Mouse (Mus musculus): ENCODE measurements at regions not wholly inside any gene's neighbourhood (a gene's known extent, or its start where the extent isn't known, plus 50 kb on each side); places are given as distances from the start of the nearest gene placed in this dataset.
A peak's percentile ranks its signal among the peaks of the same experiment; 100 is the strongest.

DNA sequence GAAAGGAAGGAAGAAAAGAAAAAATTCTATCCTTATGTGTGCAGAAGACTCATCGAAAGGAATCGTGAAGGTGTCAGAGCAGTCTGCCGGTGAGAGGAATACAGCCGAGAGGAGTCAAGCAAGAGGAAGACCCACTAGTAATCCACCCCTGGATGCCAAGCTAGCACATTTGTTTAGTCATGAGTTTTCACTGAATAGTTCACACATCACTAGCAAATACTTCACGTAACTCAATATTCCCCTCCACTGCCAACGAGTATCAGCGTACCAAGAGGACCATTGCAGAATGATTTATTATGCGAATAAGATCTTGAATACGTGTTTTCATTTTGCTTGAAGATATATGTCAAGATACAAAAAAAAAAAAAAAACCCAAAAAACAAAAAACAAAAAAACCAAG is 270.2 kb upstream of the Nrip1 start:
- Histone ChIP-seq H3K36me3 (ENCODE audit: control insufficient read depth, insufficient read depth, low read length) (no peaks in the 10 kb centered on the region), H3K9ac (ENCODE audit: low read length) (no peak overlapping the region), H3K4me1 (ENCODE audit: control insufficient read depth, insufficient read depth, low read length) (no peaks in the 10 kb centered on the region), H3K9me3 (replicated peaks; ENCODE audit: control insufficient read depth, low read length) (no peaks in the 10 kb centered on the region), H3K4me2 (ENCODE audit: low read depth, low read length) (no peak overlapping the region), H3K4me3 (replicated peaks; ENCODE audit: low read length) (no peak overlapping the region), H3K27ac (ENCODE audit: low read length) (no peak overlapping the region), H3K27me3 (ENCODE audit: control insufficient read depth, insufficient read depth, low read length) (no peaks in the 10 kb centered on the region)
- WGBS = 93% methylated on average over 9 of the region's 9 CpGs
- no peak for ATAC-seq (ENCODE audit: insufficient read depth, low FRiP score)

GRCm38 (mm10) chr16:76635169-76635568 is 261.5 kb upstream of the Nrip1 start:
- Histone ChIP-seq H3K4me2 (ENCODE audit: low read depth, low read length) (no peak overlapping the region), H3K27ac (ENCODE audit: low read length) (no peak overlapping the region), H3K9ac (ENCODE audit: low read length) (no peak overlapping the region), H3K27me3 (ENCODE audit: control insufficient read depth, insufficient read depth, low read length) (no peaks in the 10 kb centered on the region), H3K36me3 (ENCODE audit: control insufficient read depth, insufficient read depth, low read length) (no peaks in the 10 kb centered on the region), H3K4me1 (ENCODE audit: control insufficient read depth, insufficient read depth, low read length) (no peaks in the 10 kb centered on the region), H3K4me3 (replicated peaks; ENCODE audit: low read length) (no peak overlapping the region), H3K9me3 (replicated peaks; ENCODE audit: control insufficient read depth, low read length) (no peaks in the 10 kb centered on the region)
- 89% methylated on average over 9 of the region's 9 CpGs for WGBS
- ATAC-seq (ENCODE audit: insufficient read depth, low FRiP score) = no peak

GRCm38 (mm10) chr16:76634196-76634698 is 260.6 kb upstream of the Nrip1 start:
- no peaks in the 10 kb centered on the region for H3K36me3 ChIP-seq (ENCODE audit: control insufficient read depth, insufficient read depth, low read length)
- no peaks in the 10 kb centered on the region for H3K27me3 ChIP-seq (ENCODE audit: control insufficient read depth, insufficient read depth, low read length)
- H3K4me2 ChIP-seq (ENCODE audit: low read depth, low read length) = no peak overlapping the region
- H3K9ac ChIP-seq (ENCODE audit: low read length) = no peak overlapping the region
- H3K9me3 ChIP-seq (replicated peaks; ENCODE audit: control insufficient read depth, low read length) = no peaks in the 10 kb centered on the region
- no peaks in the 10 kb centered on the region for H3K4me1 ChIP-seq (ENCODE audit: control insufficient read depth, insufficient read depth, low read length)
- no peak for ATAC-seq (ENCODE audit: insufficient read depth, low FRiP score)
- no peak overlapping the region for H3K27ac ChIP-seq (ENCODE audit: low read length)
- no peak overlapping the region for H3K4me3 ChIP-seq (replicated peaks; ENCODE audit: low read length)
- WGBS = 72% methylated on average over 4 of the region's 4 CpGs

GRCm38 (mm10) chr16:76626142-76626541 is 252.5 kb upstream of the Nrip1 start:
- Histone ChIP-seq H3K4me3 (replicated peaks; ENCODE audit: low read length) (no peak overlapping the region), H3K27ac (ENCODE audit: low read length) (no peak overlapping the region), H3K4me2 (ENCODE audit: low read depth, low read length) (no peak overlapping the region), H3K36me3 (ENCODE audit: control insufficient read depth, insufficient read depth, low read length) (no peaks in the 10 kb centered on the region), H3K9ac (ENCODE audit: low read length) (no peak overlapping the region), H3K4me1 (ENCODE audit: control insufficient read depth, insufficient read depth, low read length) (no peaks in the 10 kb centered on the region), H3K27me3 (ENCODE audit: control insufficient read depth, insufficient read depth, low read length) (no peaks in the 10 kb centered on the region), H3K9me3 (replicated peaks; ENCODE audit: control insufficient read depth, low read length) (no peaks in the 10 kb centered on the region)
- WGBS = 35% methylated on average over 4 of the region's 4 CpGs
- no peak for ATAC-seq (ENCODE audit: insufficient read depth, low FRiP score)

GRCm38 (mm10) chr16:76621715-76622114 is 248.1 kb upstream of the Nrip1 start:
- no peak overlapping the region for H3K4me3 ChIP-seq (replicated peaks; ENCODE audit: low read length)
- no peaks in the 10 kb centered on the region for H3K36me3 ChIP-seq (ENCODE audit: control insufficient read depth, insufficient read depth, low read length)
- H3K9ac ChIP-seq (ENCODE audit: low read length) = no peak overlapping the region
- WGBS = 52% methylated on average over 8 of the region's 8 CpGs
- no peak overlapping the region for H3K27ac ChIP-seq (ENCODE audit: low read length)
- ATAC-seq (ENCODE audit: insufficient read depth, low FRiP score) = no peak
- H3K9me3 ChIP-seq (replicated peaks; ENCODE audit: control insufficient read depth, low read length) = no peaks in the 10 kb centered on the region
- no peaks in the 10 kb centered on the region for H3K4me1 ChIP-seq (ENCODE audit: control insufficient read depth, insufficient read depth, low read length)
- no peak overlapping the region for H3K4me2 ChIP-seq (ENCODE audit: low read depth, low read length)
- H3K27me3 ChIP-seq (ENCODE audit: control insufficient read depth, insufficient read depth, low read length) = no peaks in the 10 kb centered on the region

DNA sequence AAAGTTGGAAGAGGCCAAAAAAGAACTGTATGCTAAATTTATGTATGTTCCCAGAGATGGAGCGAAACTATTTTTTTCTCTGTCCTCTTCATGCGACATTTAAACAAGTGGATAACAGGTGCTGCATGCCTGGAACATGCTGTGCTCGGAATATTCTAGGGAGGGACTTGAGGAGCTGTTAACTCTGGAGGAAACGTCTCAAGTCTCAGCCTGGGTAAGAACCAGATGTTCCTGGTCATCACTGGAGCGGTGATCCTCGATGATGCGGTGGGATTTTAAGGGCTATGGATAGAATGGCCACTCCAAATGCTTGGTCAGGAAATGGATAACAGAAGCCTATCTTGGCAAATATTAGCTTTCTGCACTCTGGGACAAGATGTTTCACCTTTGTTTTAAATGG is 244.7 kb upstream of the Nrip1 start:
- H3K4me2 ChIP-seq (ENCODE audit: low read depth, low read length) = no peak overlapping the region
- H3K9ac ChIP-seq (ENCODE audit: low read length) = no peak overlapping the region
- no peaks in the 10 kb centered on the region for H3K4me1 ChIP-seq (ENCODE audit: control insufficient read depth, insufficient read depth, low read length)
- no peak overlapping the region for H3K4me3 ChIP-seq (replicated peaks; ENCODE audit: low read length)
- H3K36me3 ChIP-seq (ENCODE audit: control insufficient read depth, insufficient read depth, low read length) = no peaks in the 10 kb centered on the region
- H3K27ac ChIP-seq (ENCODE audit: low read length) = no peak overlapping the region
- no peak for ATAC-seq (ENCODE audit: insufficient read depth, low FRiP score)
- H3K9me3 ChIP-seq (replicated peaks; ENCODE audit: control insufficient read depth, low read length) = no peaks in the 10 kb centered on the region
- no peaks in the 10 kb centered on the region for H3K27me3 ChIP-seq (ENCODE audit: control insufficient read depth, insufficient read depth, low read length)
- 74% methylated on average over 7 of the region's 7 CpGs for WGBS

DNA sequence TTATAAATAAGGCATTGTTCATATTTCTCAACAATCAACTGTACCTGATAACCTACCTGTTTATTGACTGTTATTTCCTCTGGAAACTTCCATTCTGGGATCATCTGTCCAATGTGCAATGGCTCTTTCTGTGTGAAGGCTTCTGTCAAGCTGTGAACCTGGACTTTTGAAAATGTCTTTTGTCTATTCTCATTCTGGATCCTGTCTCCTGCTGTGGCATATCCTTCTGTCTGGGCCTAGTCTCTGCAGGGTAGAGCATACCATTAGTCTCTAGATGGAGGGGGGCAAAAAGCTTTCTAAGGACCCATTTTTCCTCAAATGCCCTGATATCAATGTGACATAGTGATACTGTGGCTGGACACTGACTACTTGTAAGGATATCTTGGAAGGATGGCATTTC is 237.4 kb upstream of the Nrip1 start:
- Histone ChIP-seq H3K9me3 (replicated peaks; ENCODE audit: control insufficient read depth, low read length) (no peaks in the 10 kb centered on the region), H3K27me3 (ENCODE audit: control insufficient read depth, insufficient read depth, low read length) (no peaks in the 10 kb centered on the region), H3K36me3 (ENCODE audit: control insufficient read depth, insufficient read depth, low read length) (no peaks in the 10 kb centered on the region), H3K4me2 (ENCODE audit: low read depth, low read length) (no peak overlapping the region), H3K27ac (ENCODE audit: low read length) (no peak overlapping the region), H3K4me3 (replicated peaks; ENCODE audit: low read length) (no peak overlapping the region), H3K4me1 (ENCODE audit: control insufficient read depth, insufficient read depth, low read length) (no peaks in the 10 kb centered on the region), H3K9ac (ENCODE audit: low read length) (no peak overlapping the region)
- no peak for ATAC-seq (ENCODE audit: insufficient read depth, low FRiP score)

DNA sequence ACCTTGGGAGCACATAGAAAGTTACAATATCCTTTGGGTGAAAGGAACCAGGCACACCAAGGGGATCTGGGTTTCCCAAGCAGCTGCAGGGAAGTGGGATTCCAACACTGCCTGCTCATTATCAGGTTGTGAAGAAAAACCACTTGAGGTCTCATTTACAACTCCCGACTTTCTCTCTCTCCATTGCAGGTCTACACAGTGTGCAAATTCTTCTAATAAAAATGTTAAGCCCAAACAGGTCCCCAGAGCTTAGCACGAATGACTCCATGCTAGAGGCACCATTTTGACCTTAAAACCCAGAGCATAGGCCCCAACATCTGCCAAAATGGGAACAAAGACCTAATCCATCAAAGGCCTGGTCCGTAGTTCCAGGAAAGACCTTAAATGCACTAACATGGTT is 231.3 kb upstream of the Nrip1 start:
- WGBS = 79% methylated on average over 3 of the region's 3 CpGs
- no peak overlapping the region for H3K4me3 ChIP-seq (replicated peaks; ENCODE audit: low read length)
- peaks cover 7% of the 10 kb centered on the region; the same call in 1 of the 2 replicates for H3K4me1 ChIP-seq (ENCODE audit: control insufficient read depth, insufficient read depth, low read length)
- no peak overlapping the region for H3K4me2 ChIP-seq (ENCODE audit: low read depth, low read length)
- H3K9ac ChIP-seq (ENCODE audit: low read length) = no peak overlapping the region
- no peak overlapping the region for H3K27ac ChIP-seq (ENCODE audit: low read length)
- H3K27me3 ChIP-seq (ENCODE audit: control insufficient read depth, insufficient read depth, low read length) = no peaks in the 10 kb centered on the region
- ATAC-seq (ENCODE audit: insufficient read depth, low FRiP score) = no peak
- no peaks in the 10 kb centered on the region for H3K9me3 ChIP-seq (replicated peaks; ENCODE audit: control insufficient read depth, low read length)
- H3K36me3 ChIP-seq (ENCODE audit: control insufficient read depth, insufficient read depth, low read length) = no peaks in the 10 kb centered on the region

GRCm38 (mm10) chr16:76603846-76604258 is 230.2 kb upstream of the Nrip1 start:
- no peak for ATAC-seq (ENCODE audit: insufficient read depth, low FRiP score)
- 41% methylated on average over 6 of the region's 6 CpGs for WGBS
- Histone ChIP-seq H3K9me3 (replicated peaks; ENCODE audit: control insufficient read depth, low read length) (no peaks in the 10 kb centered on the region), H3K4me3 (replicated peaks; ENCODE audit: low read length) (no peak overlapping the region), H3K36me3 (ENCODE audit: control insufficient read depth, insufficient read depth, low read length) (no peaks in the 10 kb centered on the region), H3K27me3 (ENCODE audit: control insufficient read depth, insufficient read depth, low read length) (no peaks in the 10 kb centered on the region), H3K4me1 (ENCODE audit: control insufficient read depth, insufficient read depth, low read length) (peaks cover 10% of the 10 kb centered on the region; the same call in 1 of the 2 replicates), H3K9ac (ENCODE audit: low read length) (no peak overlapping the region), H3K27ac (ENCODE audit: low read length) (no peak overlapping the region), H3K4me2 (ENCODE audit: low read depth, low read length) (peak overlapping the region; percentile 17)

GRCm38 (mm10) chr16:76603431-76603830 is 229.8 kb upstream of the Nrip1 start:
- Histone ChIP-seq H3K4me1 (ENCODE audit: control insufficient read depth, insufficient read depth, low read length) (peaks cover 10% of the 10 kb centered on the region; the same call in 1 of the 2 replicates), H3K9ac (ENCODE audit: low read length) (no peak overlapping the region), H3K36me3 (ENCODE audit: control insufficient read depth, insufficient read depth, low read length) (no peaks in the 10 kb centered on the region), H3K4me2 (ENCODE audit: low read depth, low read length) (0 out of 2 replicates have a peak overlapping the region, but pooled peaks have one; percentile 17), H3K27ac (ENCODE audit: low read length) (no peak overlapping the region), H3K4me3 (replicated peaks; ENCODE audit: low read length) (no peak overlapping the region), H3K27me3 (ENCODE audit: control insufficient read depth, insufficient read depth, low read length) (no peaks in the 10 kb centered on the region), H3K9me3 (replicated peaks; ENCODE audit: control insufficient read depth, low read length) (no peaks in the 10 kb centered on the region)
- ATAC-seq (ENCODE audit: insufficient read depth, low FRiP score) = peak; percentile 56; the same call in 1 of the 2 replicates
- 54% methylated on average over 1 of the region's 1 CpGs for WGBS
